Mouse (Mus musculus) retina, postnatal 1 day (tissue): ENCODE results near the gene Clic3.

Experiments
- DNase-seq: peaks from one replicate; pipeline ENCODE4 v3.0.0-alpha.2; 2012

The Clic3 gene

GRCm38 (mm10) chr2:25484901-25485647, 28.4 kb downstream of the Clic3 start:
- no peak for DNase-seq

- DNase-seq: no peak
Observed at GRCm38 (mm10) chr2:25487965-25488670, 31.5 kb downstream of the Clic3 start.

DNA sequence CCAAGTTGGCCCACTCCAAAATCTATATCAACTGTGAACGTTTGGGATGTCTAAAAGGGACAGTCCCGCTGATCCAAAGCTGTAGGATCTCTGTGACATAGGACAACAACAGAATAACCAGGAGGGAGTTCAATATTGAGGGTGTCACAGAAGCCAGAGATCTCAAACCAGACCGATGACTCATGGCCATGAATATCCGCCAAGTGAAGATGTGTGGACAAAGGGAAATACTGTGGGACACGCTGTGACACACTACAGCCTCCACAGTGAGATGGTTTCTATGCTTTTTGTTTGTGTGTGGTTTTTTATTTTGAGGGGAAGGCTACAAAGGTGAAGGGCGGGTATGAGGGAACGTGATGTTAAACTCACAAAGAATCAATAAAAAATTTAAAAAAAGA, 32.0 kb downstream of the Clic3 start:
- no peak for DNase-seq

DNA sequence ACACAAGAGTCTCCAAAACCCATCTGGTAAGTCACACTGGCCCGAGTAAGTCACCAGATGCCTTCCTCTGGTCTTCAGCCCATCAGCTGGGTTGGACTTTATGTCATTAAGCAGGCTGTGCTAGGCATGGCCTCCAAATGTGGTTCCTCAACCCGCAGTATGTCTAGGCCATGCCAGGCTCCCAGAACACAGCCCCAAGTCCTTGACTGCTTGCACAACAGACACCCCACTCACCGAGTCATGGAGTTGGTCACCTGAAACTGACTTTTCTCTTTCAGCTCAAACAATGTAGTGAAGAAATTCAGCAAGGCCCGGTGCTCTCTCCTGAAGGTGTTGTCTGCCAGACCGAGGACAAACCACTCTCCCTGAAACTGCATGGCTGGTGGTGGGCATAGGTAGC, 36.4 kb downstream of the Clic3 start:
- DNase-seq: no peak

DNA sequence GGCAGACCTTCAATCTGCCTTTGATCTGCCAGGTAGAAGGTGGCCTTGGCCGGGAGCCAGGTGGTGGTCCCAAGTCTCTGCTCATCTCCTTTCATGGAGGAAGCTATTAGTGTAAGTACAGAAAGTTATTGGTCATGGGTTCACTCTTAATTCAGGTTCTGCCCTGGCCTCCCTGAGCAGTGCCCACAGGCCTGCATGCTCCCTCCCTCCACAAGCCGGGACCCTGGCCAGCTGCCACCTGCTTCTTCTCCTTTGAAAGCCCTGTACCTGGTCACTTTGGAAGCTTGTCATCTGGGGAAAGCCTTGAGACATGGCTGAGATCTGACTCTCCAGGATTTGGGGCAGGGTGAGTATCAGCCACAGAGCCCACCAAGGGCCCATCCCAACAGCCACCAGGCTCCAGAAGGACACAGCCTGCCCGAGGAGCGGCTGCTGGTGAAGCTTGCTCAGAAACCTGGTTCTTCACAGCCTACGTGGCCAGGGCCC, 36.9 kb downstream of the Clic3 start, which contains the start of gene Lcn12:
Gene Lcn12, minus strand, starts transcription at position 436 of the 486 bp plus-strand sequence.
- DNase-seq: no peak

- DNase-seq: peak; percentile 71
Observed at GRCm38 (mm10) chr2:25496462-25496861, 39.8 kb downstream of the Clic3 start.

DNA sequence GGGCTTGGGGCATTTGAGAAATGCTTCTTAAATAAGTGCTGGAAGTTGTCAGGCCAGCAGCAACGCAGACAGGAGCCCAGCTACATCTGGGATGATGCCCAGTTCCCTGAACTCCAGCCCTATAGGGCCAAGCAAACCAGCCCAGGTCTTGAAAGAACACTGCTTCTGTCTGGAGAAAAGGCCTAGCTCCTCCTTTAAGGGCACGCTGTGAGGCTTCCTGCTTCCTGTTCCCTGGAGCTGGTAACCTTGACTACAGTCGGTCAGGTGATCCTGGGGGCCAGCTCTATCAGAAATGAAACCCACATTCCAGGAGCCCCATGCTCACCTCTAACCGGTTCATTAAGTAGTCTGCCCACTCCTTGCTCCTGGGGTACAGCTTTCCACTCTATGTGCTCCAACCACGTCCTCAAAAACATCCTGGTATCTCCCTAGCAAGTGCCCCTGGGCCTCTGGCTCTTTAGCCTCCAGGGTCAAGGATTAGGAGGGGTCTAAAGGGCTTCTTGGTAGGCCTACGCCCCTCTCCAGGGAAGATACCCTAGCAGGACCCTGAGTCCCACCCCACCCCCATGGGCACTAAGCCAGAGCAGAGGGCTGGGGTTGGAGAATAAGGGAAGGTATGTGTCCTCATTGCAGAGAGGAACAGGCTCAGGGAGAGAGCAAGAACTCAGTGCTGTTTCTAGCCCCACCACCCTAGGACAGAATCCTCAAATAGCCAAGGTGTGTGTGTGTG, 41.4 kb downstream of the Clic3 start:
- no peak for DNase-seq

DNA sequence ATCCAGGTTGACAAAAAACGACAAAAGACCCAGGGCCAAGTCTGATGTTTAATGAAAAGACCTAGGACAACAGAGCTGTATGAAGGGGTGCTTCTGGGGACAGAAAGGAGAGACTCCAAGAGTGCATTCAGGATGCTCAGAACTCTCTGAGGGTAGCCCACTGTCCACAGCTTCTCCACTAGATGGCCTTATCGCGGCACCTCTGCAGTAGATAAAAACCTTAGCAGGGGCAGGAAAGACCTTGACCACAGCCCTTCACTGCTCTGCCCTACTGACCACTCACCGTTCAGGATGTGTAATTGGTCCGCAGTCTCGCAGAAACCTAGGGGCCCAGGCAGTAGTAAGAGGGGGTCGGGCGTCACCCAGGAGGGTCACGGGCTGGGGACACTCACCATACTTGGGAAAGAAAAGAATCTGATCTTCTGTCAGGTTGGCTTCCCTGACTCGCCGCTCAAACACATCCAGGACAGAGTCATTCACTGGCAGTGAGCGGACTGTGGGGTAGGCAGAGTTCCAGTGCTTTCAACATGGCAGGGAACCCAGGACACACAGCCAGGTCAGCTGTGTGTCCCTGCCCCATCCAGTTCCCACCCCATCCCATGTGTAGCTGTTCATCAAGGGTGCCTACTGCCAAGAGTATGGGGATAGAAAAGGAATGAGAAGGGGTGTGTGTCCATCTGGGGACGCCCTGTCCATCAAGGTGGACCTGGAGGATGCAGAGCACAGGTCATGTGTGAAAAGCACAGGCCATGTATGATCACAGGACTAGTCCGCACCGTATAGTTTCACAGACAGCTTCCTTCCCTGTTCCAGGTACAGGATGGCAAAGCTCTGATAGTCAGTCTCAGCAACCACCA, 42.2 kb downstream of the Clic3 start:
- no peak for DNase-seq

GRCm38 (mm10) chr2:25500071-25500575, 43.5 kb downstream of the Clic3 start:
- DNase-seq: no peak

DNA sequence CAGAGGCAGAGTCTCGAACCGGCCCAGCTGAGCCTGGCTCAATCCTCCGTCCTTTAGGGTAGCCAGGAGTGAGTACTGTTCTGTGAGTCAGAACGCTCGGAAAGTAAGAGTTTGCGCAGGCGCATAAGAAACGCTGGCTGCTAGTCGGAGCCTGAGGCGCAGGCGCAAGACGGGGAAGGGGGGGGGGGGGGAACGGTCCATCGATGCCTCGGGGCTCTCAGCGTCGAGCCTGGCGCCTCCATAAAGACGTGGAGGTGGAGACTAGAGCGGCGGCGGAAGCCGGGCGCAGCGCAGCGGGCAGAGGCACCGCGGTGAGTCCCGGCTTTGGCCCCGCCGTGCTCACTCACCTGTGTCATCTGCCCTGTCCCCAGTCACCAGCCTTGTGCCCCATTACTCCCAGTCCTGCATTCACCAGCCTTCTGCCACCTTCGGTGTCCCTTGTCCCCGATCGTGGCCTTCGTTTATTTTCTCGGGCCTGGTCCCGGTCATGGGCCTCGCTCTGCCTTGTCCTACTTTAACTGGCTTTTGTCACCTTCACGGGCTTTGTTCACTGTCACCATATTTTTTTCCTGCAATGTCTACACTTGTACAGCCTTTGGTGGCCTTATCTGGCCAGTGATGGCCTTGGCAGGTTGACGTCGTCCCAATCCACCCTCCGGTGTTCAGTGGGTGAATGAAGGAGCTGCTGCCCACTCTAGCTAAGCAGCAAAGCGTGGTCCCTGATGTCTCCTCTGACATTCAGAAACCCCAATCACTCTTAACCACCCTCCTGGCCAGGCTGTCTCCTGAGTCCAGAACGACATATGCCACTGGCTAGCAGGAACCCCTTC, 44.2 kb downstream of the Clic3 start, which contains the start of gene Fbxw5:
Gene Fbxw5, plus strand, starts transcription at position 175 of the 830 bp plus-strand sequence.
- peak; percentile 97 for DNase-seq

GRCm38 (mm10) chr2:25501593-25502486, 45.2 kb downstream of the Clic3 start, which contains the start of gene C8g:
C8g (minus strand) TSS chr2:25501719.
- peak; percentile 18 for DNase-seq

- no peak for DNase-seq
Observed at GRCm38 (mm10) chr2:25502726-25503125, 46.1 kb downstream of the Clic3 start.

DNA sequence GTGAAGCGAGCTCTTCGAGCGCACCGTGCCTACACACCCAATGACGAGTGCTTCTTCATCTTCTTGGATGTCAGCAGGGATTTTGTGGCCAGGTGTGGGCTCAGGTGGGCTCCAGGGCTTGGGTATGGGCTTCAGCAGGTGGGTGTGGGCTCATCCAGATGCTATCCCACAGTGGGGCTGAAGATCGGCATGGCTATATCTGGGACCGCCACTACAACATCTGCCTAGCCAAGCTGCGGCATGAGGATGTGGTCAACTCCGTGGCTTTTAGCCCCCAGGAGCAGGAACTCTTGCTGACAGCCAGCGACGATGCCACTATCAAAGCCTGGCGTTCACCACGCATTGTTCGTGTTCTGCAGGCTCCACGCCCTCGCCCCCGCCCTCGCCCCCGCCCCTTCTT, 47.9 kb downstream of the Clic3 start:
- DNase-seq: no peak

GRCm38 (mm10) chr2:25505000-25505399, 48.4 kb downstream of the Clic3 start:
- no peak for DNase-seq

DNA sequence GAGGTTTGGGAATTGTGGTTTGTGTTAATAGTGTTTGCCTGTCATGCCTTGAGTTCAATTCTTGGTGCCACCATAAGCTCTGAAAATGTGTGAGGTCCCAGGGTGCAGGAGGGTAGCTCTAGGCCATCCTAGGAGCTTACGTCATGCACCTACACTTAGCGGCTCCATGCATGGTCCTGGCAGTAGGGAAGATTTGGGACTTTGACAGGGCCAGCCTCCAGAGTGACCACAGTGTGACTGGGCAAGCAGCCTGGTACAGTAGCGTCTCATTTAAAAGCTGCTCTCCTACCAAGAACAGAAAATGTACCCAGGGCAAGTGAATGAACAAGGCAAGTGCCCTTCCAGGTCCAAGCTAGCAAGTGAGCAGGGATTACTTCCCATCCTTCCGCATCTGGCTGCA, 49.2 kb downstream of the Clic3 start:
- no peak for DNase-seq

DNA sequence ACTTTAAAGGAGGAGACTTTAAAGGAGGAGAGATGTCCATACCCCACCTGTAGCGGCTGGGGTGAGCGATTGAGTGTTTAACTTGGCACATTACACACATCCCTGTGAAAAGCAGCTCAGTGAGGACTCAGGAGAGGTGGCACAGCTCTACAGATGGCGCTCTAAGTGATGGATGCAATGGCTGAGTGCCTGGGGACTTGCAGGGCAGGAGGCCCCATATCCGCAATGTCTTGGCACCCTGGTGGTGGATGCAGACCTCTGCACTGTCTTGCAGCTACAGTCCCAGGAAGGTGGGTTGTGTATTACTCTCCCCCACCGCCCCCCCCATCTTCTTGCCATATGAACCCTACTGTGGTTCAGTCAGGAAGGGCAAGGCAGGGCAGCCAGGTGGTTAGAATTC, 50.3 kb downstream of the Clic3 start:
- DNase-seq: peak; percentile 57
